In the genomic region with DNA sequence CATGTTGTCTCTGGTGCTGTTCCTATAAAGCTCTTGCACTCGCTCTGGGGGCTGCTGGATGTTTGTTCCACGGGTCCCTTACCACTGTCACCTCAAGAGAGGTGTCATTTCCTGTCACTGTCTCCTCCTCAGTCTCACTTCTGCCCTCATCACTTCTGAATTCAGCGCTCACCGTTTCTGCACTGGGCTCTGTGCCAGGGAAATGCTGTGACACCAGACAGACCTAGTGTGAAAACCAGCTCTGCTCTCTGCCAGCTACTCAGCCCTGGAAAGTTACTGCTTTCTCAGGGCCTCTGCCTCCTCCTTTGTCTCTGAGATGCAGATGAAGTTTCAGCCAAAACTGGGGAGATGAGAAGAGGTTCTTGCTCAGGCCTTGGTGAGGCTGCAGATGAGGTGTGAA, we compare ENCODE assay signal across 8 mouse cellular contexts. TPM values are rescaled to one million over a fixed set of nuclear protein-coding genes. Genes with fewer than 3 reads are reported as not detected.
A peak's percentile ranks its signal among the peaks of the same experiment; 100 is the strongest.
DNase-seq lines count a peak whose midpoint lies in the region; ATAC-seq and TF ChIP-seq lines count a peak whose summit lies in the region.

No protein-coding gene starts in this region.

- H3K4me3 ChIP-seq in cerebellum, adult 2 months (replicated peaks; ENCODE audit: insufficient read depth, low read depth, low read length) = no peak overlapping the region
- no peak overlapping the region for H3K4me3 ChIP-seq in lung, adult 2 months (replicated peaks; ENCODE audit: extremely low read depth, low read depth, low read length)
- H3K4me3 ChIP-seq in heart, postnatal 0 days (ENCODE audit: low read depth, low read length) = no peak overlapping the region

- no peak for TF ChIP-seq EP300 in heart, postnatal 0 days (IDR thresholded peaks at IDR 0.05; ENCODE audit: low read depth)

- H3K9me3 ChIP-seq in heart, postnatal 0 days (replicated peaks; ENCODE audit: control insufficient read depth, low read length) = no peaks in the 10 kb centered on the region

- no peak for TF ChIP-seq CTCF in cerebellum, adult 2 months (IDR thresholded peaks at IDR 0.05; ENCODE audit: borderline replicate concordance, insufficient read depth, low read depth, low read length)
- TF ChIP-seq CTCF in lung, adult 2 months (IDR thresholded peaks at IDR 0.05; ENCODE audit: insufficient read depth, low read length) = no peak
- TF ChIP-seq CTCF in heart, postnatal 0 days (IDR thresholded peaks at IDR 0.05; ENCODE audit: low read depth) = no peak

- peak; percentile 51 to 52 for DNase-seq in cerebellum, adult 2 months
- no peak for DNase-seq in cerebellum, adult 9-10 months
- peak; percentile 25 to 44 for DNase-seq in lung, postnatal 4 days
- no peak for DNase-seq in lung, adult 2 months
- DNase-seq in heart, postnatal 0 days (ENCODE audit: low spot score) = no peak
- peak; percentile 70 for DNase-seq in right cerebral cortex, postnatal 10 days (ENCODE audit: low spot score in 2 of 2)
- no peak for DNase-seq in embryo, embryonic 9.5 days (ENCODE audit: extremely low spot score)
- no peak for DNase-seq in ovary, postnatal 14 days (ENCODE audit: low spot score)

- WGBS in cerebellum, adult 2 months = 26% methylated on average over 4 of the region's 4 CpGs
- 25% methylated on average over 4 of the region's 4 CpGs for WGBS in lung, adult 2 months
- WGBS in heart, postnatal 0 days = 9% methylated on average over 4 of the region's 4 CpGs

- H3K27ac ChIP-seq in cerebellum, adult 2 months (ENCODE audit: insufficient read depth, low read length) = no peak overlapping the region
- no peak overlapping the region for H3K27ac ChIP-seq in heart, postnatal 0 days (ENCODE audit: low read depth)

- H3K27me3 ChIP-seq in cerebellum, adult 2 months (ENCODE audit: control insufficient read depth, insufficient read depth, low read length) = no peaks in the 10 kb centered on the region
- H3K27me3 ChIP-seq in heart, postnatal 0 days (ENCODE audit: control insufficient read depth, insufficient read depth, low read length) = 0 out of 2 replicates have a peak, but pooled peaks cover 4% of the 10 kb centered on the region

- TF ChIP-seq POLR2A in cerebellum, adult 2 months (IDR thresholded peaks at IDR 0.05; ENCODE audit: borderline replicate concordance, insufficient read depth, low read length) = no peak
- no peak for TF ChIP-seq POLR2A in lung, adult 2 months (IDR thresholded peaks at IDR 0.05; ENCODE audit: borderline replicate concordance, extremely low read depth, low read depth, low read length)

- no peak overlapping the region for H3K9ac ChIP-seq in heart, postnatal 0 days (replicated peaks; ENCODE audit: low read depth, low read length)

- peaks cover 6% of the 10 kb centered on the region; the same call in 1 of the 2 replicates for H3K4me1 ChIP-seq in cerebellum, adult 2 months (ENCODE audit: control insufficient read depth, insufficient read depth, low read length)
- no peaks in the 10 kb centered on the region for H3K4me1 ChIP-seq in lung, adult 2 months (ENCODE audit: control insufficient read depth, insufficient read depth, low read length)
- H3K4me1 ChIP-seq in heart, postnatal 0 days (ENCODE audit: control insufficient read depth, insufficient read depth) = no peaks in the 10 kb centered on the region

- H3K36me3 ChIP-seq in heart, postnatal 0 days (replicated peaks; ENCODE audit: control insufficient read depth, insufficient read depth, low read length) = no peaks in the 10 kb centered on the region

- peak; percentile 61; the same call in 1 of the 2 replicates for ATAC-seq in heart, postnatal 0 days (ENCODE audit: insufficient read depth, low read depth)

- no peak overlapping the region for H3K4me2 ChIP-seq in heart, postnatal 0 days (ENCODE audit: low read depth, low read length)

RNA-seq across cellular contexts. Expression of a gene that starts 12.8 kb away (rescaled TPM):
- 0.05 TPM in 1 of 2 replicates, not detected in the other for polyA plus RNA-seq in cerebellum, adult 2 months (2012; rRNA removed)
- 0.12 TPM in 1 of 2 replicates, not detected in the other for polyA plus RNA-seq in lung, adult 2 months (2012; rRNA removed)
- total RNA-seq in heart, postnatal 0 days (2014; rRNA removed; ENCODE audit: low replicate concordance) = not detected in 2 replicates
- polyA plus RNA-seq in heart, postnatal 0 days (2015; fragmentation: Nextera tagmentation; extraction: Ambion mirVana) = not detected in 2 replicates

RNA-seq across cellular contexts. Expression of a gene that starts 43.5 kb away (rescaled TPM):
- 1.8 TPM in 2 replicates for polyA plus RNA-seq in cerebellum, adult 2 months (2012; rRNA removed)
- polyA plus RNA-seq in lung, adult 2 months (2012; rRNA removed) = 1.4 and 2.7 TPM in 2 replicates
- total RNA-seq in heart, postnatal 0 days (2014; rRNA removed; ENCODE audit: low replicate concordance) = 0.08 TPM in 1 of 2 replicates, not detected in the other
- 0.11 and 0.14 TPM in 2 replicates for polyA plus RNA-seq in heart, postnatal 0 days (2015; fragmentation: Nextera tagmentation; extraction: Ambion mirVana)

RNA-seq across cellular contexts. Expression of a gene that starts 43.9 kb away (rescaled TPM):
- polyA plus RNA-seq in cerebellum, adult 2 months (2012; rRNA removed) = not detected in 2 replicates
- polyA plus RNA-seq in lung, adult 2 months (2012; rRNA removed) = not detected in 2 replicates
- total RNA-seq in heart, postnatal 0 days (2014; rRNA removed; ENCODE audit: low replicate concordance) = not detected in 2 replicates
- polyA plus RNA-seq in heart, postnatal 0 days (2015; fragmentation: Nextera tagmentation; extraction: Ambion mirVana) = not detected in 2 replicates

RNA-seq across cellular contexts. Expression of a gene that starts 55.5 kb away (rescaled TPM):
- not detected in 2 replicates for polyA plus RNA-seq in cerebellum, adult 2 months (2012; rRNA removed)
- not detected in 2 replicates for polyA plus RNA-seq in lung, adult 2 months (2012; rRNA removed)
- total RNA-seq in heart, postnatal 0 days (2014; rRNA removed; ENCODE audit: low replicate concordance) = not detected in 2 replicates
- polyA plus RNA-seq in heart, postnatal 0 days (2015; fragmentation: Nextera tagmentation; extraction: Ambion mirVana) = not detected in 2 replicates

Comparison
In these comparisons a context has a peak if more than half of its experiments do, and no peak if none do; other contexts are left out.
1. DNase-seq: peak in cerebellum, adult 2 months (2 of 2), lung, postnatal 4 days (2 of 2) and right cerebral cortex, postnatal 10 days (2 of 2); none in cerebellum, adult 9-10 months (single experiment), lung, adult 2 months (single experiment), heart, postnatal 0 days (single experiment), embryo, embryonic 9.5 days (single experiment) and ovary, postnatal 14 days (single experiment).